Mouse (Mus musculus) forebrain, embryonic 15.5 days (tissue): Measurements from ENCODE around the gene Gm49395. TPM values are rescaled to one million over a fixed set of nuclear protein-coding genes. Genes with fewer than 3 reads are reported as not detected.

Source experiments
- ATAC-seq: fragments of 200-750 bp; cut with Nextera tagmentation; replicated peaks from 2 replicates; pipeline ENCODE4 v1.8.0; 2017; ENCODE audit warnings: mild to moderate bottlenecking, moderate TSS enrichment, moderate library complexity
- H3K27ac ChIP-seq: fragments of 300-500 bp; sonication (generic); replicated peaks from 2 replicates; pipeline ENCODE4 v1.5.1; 2015; ENCODE audit warnings: mild to moderate bottlenecking, inconsistent platforms
- H3K27me3 ChIP-seq: fragments of 300-500 bp; sonication (generic); 2 replicates; pipeline ENCODE4 v1.6.1; 2015; ENCODE audit warnings: inconsistent platforms
- H3K36me3 ChIP-seq: fragments of 300-500 bp; sonication (generic); 2 replicates; pipeline ENCODE4 v1.6.1; 2015; ENCODE audit warnings: mild to moderate bottlenecking, inconsistent platforms
- H3K4me1 ChIP-seq: fragments of 300-500 bp; sonication (generic); 2 replicates; pipeline ENCODE4 v1.6.1; 2015; ENCODE audit warnings: inconsistent platforms
- H3K4me2 ChIP-seq: fragments of 300-500 bp; sonication (generic); replicated peaks from 2 replicates; pipeline ENCODE4 v1.6.1; 2015; ENCODE audit warnings: mild to moderate bottlenecking, inconsistent platforms
- H3K4me3 ChIP-seq: fragments of 300-500 bp; sonication (generic); 2 replicates; pipeline ENCODE4 v1.5.1; 2015; ENCODE audit warnings: mild to moderate bottlenecking, inconsistent platforms
- H3K9ac ChIP-seq: fragments of 300-500 bp; sonication (generic); replicated peaks from 2 replicates; pipeline ENCODE4 v1.6.1; 2015; ENCODE audit warnings: mild to moderate bottlenecking, inconsistent platforms
- H3K9me3 ChIP-seq: fragments of 300-500 bp; sonication (generic); 2 replicates; pipeline ENCODE4 v1.6.1; 2016; ENCODE audit warnings: inconsistent platforms
- WGBS: fragments of 180-500 bp; shearing (Covaris S2); methylation state at CpG from one replicate; pipeline ENCODE4 v1.1.7; 2015; ENCODE audit warnings: mixed read lengths; 5-methylcytosine and 5-hydroxymethylcytosine counted together
- polyA plus RNA-seq: library from polyadenylated mRNA; unstranded; fragments of >200 nt; fragmentation: Nextera tagmentation; extraction: Ambion mirVana; gene quantifications from 2 replicates; pipeline ENCODE4 v1.2.1, GENCODE M21; 2015

Gene Gm49395
- polyA plus RNA-seq, 1 experiment from 2014 or later = 2.0 TPM

DNA sequence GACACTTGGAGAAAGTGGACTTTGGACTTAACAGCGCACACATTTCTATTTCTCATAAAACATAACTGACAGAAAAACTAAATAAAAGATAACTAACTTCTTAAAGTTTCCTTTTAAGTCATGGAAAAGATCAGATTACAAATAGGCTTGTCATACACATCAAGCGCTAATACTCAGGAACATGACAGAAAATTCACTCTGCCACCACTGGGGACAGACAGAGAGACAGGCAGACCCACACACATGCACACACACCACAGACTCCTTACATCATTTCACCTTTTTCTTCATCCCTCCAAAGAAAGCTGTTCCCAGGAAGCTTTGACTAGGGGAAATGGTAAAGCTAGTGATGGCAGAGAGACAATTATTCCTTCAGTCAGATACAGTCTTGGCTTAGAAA, 6.3 kb downstream of the Gm49395 start:
- Histone ChIP-seq H3K4me2 (no peak overlapping the region), H3K9me3 (no peaks in the 10 kb centered on the region), H3K9ac (no peak overlapping the region), H3K27me3 (no peaks in the 10 kb centered on the region), H3K36me3 (no peaks in the 10 kb centered on the region), H3K27ac (no peak overlapping the region), H3K4me1 (peaks cover 4% of the 10 kb centered on the region), H3K4me3 (no peak overlapping the region)
- WGBS = 95% methylated on average over 2 of the region's 2 CpGs
- ATAC-seq = no peak

DNA sequence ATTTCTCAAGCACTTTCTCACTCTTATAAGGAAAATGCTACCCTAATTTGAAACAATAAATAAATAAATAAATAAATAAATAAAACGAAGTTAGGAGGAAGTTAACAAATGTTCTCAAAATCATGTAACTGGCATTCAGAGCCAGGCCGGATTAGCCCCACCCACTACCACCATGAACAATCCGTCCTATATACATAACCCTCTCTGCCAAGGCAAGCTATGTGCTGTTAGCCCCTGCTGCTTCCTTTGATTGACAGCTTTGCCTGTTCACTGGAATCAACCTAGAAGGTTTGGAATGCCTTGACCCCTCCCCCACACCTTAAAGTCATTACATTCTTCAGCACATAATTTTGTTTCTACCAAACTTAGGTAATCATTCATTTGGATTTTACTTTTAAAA, 10.2 kb downstream of the Gm49395 start:
- Histone ChIP-seq H3K9ac (no peak overlapping the region), H3K4me3 (no peak overlapping the region), H3K4me1 (peaks cover 15% of the 10 kb centered on the region), H3K9me3 (no peaks in the 10 kb centered on the region), H3K4me2 (no peak overlapping the region), H3K27ac (no peak overlapping the region), H3K27me3 (no peaks in the 10 kb centered on the region), H3K36me3 (peaks cover 8% of the 10 kb centered on the region)
- WGBS = 70% methylated on average over 3 of the region's 3 CpGs
- no peak for ATAC-seq

DNA sequence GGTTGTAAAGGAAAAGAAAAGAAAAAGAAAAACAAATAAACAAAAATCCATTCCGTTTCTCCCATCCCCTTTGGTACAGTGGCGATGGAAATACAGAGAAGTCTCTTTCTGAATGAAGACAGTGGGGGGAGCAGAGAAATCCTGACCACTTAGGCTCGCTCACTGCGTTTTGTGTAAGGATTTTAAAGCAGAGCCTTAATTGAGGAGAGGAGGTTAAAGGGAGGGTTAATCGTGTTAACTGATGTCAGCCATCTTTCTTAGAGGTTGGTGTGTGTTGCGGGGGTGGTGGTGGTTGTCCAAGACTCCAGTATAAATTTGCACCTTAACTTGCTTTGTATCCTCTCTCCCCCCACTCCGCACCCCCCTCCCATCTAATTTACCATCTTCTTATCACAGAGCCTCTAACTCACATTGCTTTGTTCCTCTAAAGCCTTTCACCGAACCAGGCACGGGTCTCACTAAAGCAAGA, 10.7 kb downstream of the Gm49395 start:
- Histone ChIP-seq H3K9ac (peak overlapping the region; percentile 4; the same call in 1 of the 2 replicates), H3K4me2 (peak overlapping the region; percentile 76), H3K4me1 (peaks cover 15% of the 10 kb centered on the region), H3K36me3 (peaks cover 8% of the 10 kb centered on the region), H3K9me3 (no peaks in the 10 kb centered on the region), H3K4me3 (peak overlapping the region; percentile 64), H3K27ac (no peak overlapping the region), H3K27me3 (no peaks in the 10 kb centered on the region)
- ATAC-seq = no peak
- WGBS = 53% methylated on average over 9 of the region's 9 CpGs

DNA sequence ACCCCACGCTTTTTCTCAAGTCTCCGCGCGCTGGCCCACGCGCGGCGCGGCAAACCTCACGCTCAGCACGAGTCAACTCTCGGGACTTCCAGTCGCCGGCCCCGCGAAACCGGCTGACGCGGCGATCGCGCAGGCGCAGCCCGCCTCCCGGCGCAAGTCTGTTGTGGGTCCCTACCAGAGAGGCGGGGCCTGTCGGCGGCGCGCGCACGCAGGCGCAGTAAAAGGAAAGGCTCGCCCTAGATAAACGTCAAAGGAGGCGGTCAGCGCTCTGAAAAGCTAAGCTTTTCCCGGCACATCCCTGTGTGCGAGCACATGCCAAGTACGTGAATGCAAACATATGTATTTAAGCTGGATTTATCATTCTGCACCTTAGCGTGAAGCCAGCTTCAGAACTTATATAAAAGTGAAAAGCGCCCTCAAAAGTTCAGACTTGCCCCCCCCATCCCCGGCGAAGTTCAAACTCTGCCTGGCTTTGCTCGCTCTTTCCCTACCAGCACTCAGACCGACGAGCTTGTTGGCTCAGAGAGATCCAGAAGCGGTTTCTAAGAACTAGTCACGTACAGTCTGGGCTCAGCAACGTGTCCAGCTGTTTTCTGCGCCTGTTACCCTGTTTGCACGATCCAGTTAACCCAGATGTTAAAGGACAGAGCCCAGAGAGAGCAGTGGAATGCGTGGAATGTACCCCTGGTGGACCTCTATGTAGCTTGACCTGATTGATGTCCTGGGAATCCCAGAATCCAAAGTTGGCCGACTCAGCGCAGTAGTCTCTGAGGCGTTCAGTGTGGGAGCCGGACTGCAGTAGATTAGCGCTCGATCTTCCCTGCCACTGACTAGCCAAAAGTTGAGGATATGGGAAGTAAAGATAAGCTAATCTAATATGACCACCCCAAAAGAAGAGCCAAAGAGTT, 11.4 kb downstream of the Gm49395 start, which contains the start of gene Pelo:
Gene Pelo (minus strand): TSS at position 118 of the 908 bp plus-strand sequence.
- 1% methylated on average over 60 of the region's 60 CpGs for WGBS
- H3K36me3 ChIP-seq = peaks cover 8% of the 10 kb centered on the region
- no peaks in the 10 kb centered on the region for H3K27me3 ChIP-seq
- ATAC-seq = peak; percentile 98
- H3K4me1 ChIP-seq = peaks cover 15% of the 10 kb centered on the region
- peak within 1 kb of the TSS; percentile 64 for H3K4me3 ChIP-seq
- peak within 1 kb of the TSS; percentile 76 for H3K4me2 ChIP-seq
- H3K9me3 ChIP-seq = no peaks in the 10 kb centered on the region
- H3K27ac ChIP-seq = no peak within 1 kb of the TSS; the same call in 1 of the 2 replicates
- H3K9ac ChIP-seq = peak within 1 kb of the TSS; percentile 64

DNA sequence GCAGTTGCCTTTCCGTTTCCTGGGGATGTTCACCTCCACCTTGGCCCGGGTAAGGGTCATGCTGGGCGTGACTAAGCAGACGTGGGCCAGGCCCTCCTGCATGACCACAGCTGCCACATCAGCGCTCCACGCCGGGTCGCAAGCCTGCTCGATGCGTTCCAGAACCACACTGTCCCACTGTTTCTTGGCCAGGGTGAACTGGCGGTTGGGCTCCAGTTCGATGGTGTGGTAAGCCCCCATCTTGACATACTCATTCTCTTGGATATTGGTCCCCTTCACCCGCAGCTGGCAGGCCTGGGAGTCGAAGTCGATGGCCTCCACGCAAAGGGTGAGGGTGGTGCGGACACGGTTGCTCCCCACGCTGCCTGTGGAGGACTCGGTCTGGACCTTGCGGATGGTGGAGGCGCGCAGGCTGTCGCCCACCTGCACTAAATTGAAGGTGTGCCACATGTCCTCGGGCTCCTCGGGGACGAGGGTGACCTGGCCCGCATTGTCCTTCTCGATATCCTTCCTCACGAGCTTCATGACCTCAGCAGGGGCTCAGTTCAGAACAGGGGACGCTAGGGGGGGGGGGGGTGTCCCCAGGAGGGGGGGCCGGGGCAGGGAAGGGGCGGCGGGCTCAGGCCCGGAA, 12.2 kb downstream of the Gm49395 start:
- Histone ChIP-seq H3K36me3 (peaks cover 8% of the 10 kb centered on the region), H3K27ac (no peak overlapping the region; the same call in 1 of the 2 replicates)
- WGBS = 10% methylated on average over 34 of the region's 35 CpGs

DNA sequence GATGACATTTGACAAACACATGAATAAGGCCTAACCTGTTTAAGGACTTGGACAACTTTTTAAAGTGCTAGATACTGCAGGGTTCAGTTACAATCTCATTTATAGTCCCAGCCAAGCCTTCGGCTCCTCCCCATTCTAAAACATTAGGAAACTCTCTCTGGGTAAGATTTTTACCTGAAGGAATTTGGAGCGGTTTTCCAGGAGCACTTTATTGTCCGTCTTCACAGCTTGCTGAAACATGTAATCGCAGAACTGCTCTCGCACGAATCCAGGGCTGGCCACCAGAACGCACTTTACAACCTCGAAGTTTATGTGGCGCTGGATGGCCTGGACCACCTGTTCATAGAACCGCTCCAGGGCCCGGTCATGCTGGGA, 12.7 kb downstream of the Gm49395 start:
- Histone ChIP-seq H3K36me3 (peaks cover 8% of the 10 kb centered on the region), H3K9ac (peak overlapping the region; percentile 64), H3K27me3 (no peaks in the 10 kb centered on the region), H3K4me3 (peak overlapping the region; percentile 64), H3K4me2 (peak overlapping the region; percentile 76), H3K27ac (no peak overlapping the region), H3K9me3 (no peaks in the 10 kb centered on the region), H3K4me1 (peaks cover 15% of the 10 kb centered on the region)
- 72% methylated on average over 11 of the region's 11 CpGs for WGBS
- no peak for ATAC-seq

More for the DNA sequence above, 12.2 kb downstream of the Gm49395 start:
- Histone ChIP-seq H3K9ac (peak overlapping the region; percentile 64), H3K4me1 (peaks cover 15% of the 10 kb centered on the region), H3K9me3 (no peaks in the 10 kb centered on the region), H3K27me3 (no peaks in the 10 kb centered on the region), H3K4me2 (peak overlapping the region; percentile 76), H3K4me3 (peak overlapping the region; percentile 64)
- ATAC-seq = peak; percentile 82

DNA sequence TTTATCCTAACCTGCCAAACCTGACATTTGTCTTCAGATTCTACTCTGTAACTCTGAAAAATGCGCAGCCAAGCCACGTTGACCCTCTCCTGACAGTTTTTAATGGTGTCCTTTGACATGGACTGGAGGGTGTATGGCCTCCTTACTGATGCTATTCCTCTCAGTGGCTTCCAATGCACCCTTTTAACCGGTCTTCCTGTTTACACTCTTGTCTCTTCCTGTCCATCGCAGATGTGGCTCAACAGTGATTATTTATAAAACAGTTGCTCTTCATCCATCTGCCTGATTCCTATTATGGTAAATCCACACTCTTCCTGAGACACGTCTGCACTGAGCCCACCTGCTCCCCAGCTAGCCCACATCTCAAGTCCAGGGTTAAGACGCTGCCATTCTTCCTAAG, 15.7 kb downstream of the Gm49395 start:
- peaks cover 8% of the 10 kb centered on the region for H3K36me3 ChIP-seq
- H3K4me2 ChIP-seq = no peak overlapping the region
- no peak overlapping the region for H3K4me3 ChIP-seq
- H3K9ac ChIP-seq = no peak overlapping the region
- no peak overlapping the region for H3K27ac ChIP-seq
- H3K27me3 ChIP-seq = no peaks in the 10 kb centered on the region
- 90% methylated on average over 6 of the region's 6 CpGs for WGBS
- H3K4me1 ChIP-seq = peaks cover 15% of the 10 kb centered on the region
- H3K9me3 ChIP-seq = no peaks in the 10 kb centered on the region
- no peak for ATAC-seq

DNA sequence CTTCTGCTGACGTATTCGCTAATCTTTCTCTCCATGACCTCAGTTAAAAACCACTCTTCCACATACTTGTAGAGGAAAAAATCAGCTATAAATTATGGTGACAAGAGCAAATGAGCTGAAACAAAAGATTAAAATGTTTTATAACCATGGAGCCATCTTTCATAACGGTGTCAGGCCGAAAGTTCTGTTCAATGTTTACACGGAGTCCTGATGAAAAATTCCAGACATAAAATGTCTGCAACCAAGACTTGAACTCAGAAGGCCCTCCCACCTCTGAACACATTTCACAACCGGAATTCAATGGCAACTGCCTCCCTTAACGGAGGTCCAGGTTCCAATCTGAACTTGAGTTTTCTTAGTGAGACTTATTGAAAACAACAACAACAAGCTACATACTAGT, 19.4 kb downstream of the Gm49395 start:
- Histone ChIP-seq H3K27ac (no peak overlapping the region), H3K9me3 (no peaks in the 10 kb centered on the region), H3K36me3 (peaks cover 3% of the 10 kb centered on the region; the same call in 1 of the 2 replicates), H3K4me2 (no peak overlapping the region), H3K27me3 (no peaks in the 10 kb centered on the region), H3K4me1 (no peaks in the 10 kb centered on the region), H3K9ac (no peak overlapping the region), H3K4me3 (no peak overlapping the region)
- ATAC-seq = no peak
- WGBS = 96% methylated on average over 7 of the region's 7 CpGs

DNA sequence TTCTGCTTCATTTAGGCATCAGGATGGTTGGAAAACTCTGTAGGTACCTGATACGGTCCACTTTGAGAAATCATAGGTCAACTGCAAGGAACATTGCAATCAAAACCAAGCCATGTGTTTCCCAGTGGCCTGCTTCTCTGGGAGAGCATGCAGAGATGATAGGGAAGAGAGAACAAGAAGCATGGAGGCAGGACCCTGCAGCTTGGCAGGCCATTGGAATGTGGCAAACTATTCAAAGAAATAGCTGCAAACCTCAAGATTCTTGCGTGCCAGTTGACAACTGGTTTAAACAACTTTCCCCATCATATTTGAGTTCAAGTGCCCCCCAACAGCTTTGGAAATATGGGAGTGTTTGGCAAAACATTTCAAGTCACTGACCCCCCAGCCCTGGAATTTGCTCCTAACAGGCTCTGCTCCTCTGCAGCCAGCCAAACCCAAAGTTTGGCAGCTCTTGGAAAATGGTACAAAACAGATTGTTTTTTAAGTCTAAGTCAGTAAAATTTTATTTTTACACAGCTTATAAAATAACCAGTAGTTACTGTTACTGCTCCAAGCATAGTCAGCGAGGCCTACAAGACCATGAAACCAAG, 21.6 kb downstream of the Gm49395 start:
- no peak overlapping the region for H3K9ac ChIP-seq
- 88% methylated on average over 3 of the region's 3 CpGs for WGBS

DNA sequence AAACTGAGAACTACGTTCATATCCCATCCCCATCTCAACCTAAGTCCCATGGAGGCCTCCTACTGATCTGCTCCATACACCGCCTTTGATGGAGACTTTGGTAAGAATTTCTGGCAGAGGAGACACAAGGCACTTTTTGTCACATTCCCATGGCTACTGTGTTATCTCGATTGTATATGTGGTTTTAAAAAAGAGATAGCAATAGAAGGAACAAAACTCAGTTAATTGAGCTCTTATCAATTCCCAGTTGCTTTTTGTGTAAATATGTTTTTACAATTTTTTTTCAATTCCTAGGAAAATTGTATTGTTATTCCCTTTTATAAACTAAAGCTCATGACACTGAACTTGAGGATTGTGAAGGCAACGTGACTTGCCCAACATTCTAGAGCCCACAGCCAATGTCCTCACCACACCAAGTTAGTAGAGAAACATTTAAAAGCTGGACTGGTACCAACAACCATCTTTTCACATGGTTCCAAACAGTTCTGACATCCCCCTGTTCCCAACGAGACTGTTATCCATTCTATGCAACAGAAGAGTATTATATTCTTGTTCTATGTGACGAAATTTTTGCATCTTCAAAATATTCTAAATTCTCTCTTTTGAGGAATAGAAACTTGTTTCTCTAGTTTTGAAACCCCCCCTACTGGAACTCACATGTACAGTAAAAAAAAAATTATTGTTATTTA, 22.6 kb downstream of the Gm49395 start:
- ATAC-seq = no peak
- Histone ChIP-seq H3K9me3 (no peaks in the 10 kb centered on the region), H3K4me2 (no peak overlapping the region), H3K4me1 (no peaks in the 10 kb centered on the region), H3K27ac (no peak overlapping the region), H3K4me3 (no peak overlapping the region), H3K9ac (no peak overlapping the region), H3K36me3 (no peaks in the 10 kb centered on the region), H3K27me3 (no peaks in the 10 kb centered on the region)
- WGBS = 83% methylated on average over 6 of the region's 6 CpGs

More for the DNA sequence above, 21.6 kb downstream of the Gm49395 start:
- Histone ChIP-seq H3K4me1 (no peaks in the 10 kb centered on the region), H3K9me3 (no peaks in the 10 kb centered on the region), H3K4me3 (no peak overlapping the region), H3K36me3 (no peaks in the 10 kb centered on the region), H3K27ac (no peak overlapping the region), H3K27me3 (no peaks in the 10 kb centered on the region), H3K4me2 (no peak overlapping the region)
- no peak for ATAC-seq

DNA sequence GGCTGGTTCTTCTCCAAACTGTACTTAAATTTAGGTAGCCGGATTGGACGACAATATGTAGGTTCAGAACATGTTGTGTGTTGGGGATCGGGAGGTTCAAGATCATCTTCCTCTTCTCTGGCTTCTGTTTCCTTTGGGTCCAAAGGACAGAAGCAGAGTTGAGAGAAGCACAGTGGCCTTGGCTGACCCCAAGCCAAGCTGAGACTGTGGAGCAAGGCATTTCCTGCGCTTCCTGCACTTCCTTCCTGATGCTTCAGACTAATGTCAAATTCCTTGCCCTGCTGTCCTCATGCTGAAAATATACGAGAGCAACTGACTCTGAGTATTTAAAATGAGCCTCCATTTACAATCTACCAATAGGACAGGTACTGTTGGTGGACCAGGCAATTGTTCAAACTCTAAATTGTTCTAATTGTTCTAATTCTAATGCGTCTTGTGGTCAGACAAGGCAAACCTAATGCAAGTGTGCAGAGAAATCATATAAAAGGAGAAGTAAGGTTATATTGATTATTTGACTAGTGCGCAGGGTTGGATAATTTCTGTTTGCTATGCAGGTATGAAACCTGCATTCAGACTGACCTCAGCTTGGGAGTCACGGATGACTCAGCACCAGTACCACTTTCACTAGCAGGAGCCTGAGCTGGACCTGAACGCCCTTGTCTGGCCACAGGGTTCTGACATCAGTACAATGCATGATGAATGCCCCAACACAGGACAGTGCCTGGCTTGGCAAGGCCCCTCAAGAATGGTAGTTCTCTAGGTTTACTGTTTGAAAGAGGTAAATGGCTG, 24.2 kb downstream of the Gm49395 start:
- Histone ChIP-seq H3K36me3 (no peaks in the 10 kb centered on the region), H3K4me2 (no peak overlapping the region), H3K27ac (no peak overlapping the region), H3K9me3 (no peaks in the 10 kb centered on the region), H3K4me1 (no peaks in the 10 kb centered on the region), H3K4me3 (no peak overlapping the region), H3K27me3 (no peaks in the 10 kb centered on the region), H3K9ac (no peak overlapping the region)
- no peak for ATAC-seq
- 89% methylated on average over 9 of the region's 9 CpGs for WGBS
